Mouse (Mus musculus): ENCODE results near the gene Lrrc75b. TPM values are rescaled to one million over a fixed set of nuclear protein-coding genes. Genes with fewer than 3 reads are reported as not detected.

The Lrrc75b gene
- polyA plus RNA-seq, 1 experiment from 2014 or later, result 0.93 TPM

- no peak for DNase-seq (ENCODE audit: low spot score)
- Histone ChIP-seq H3K9ac (ENCODE audit: low read length) (no peak overlapping the region), H3K4me3 (ENCODE audit: low read depth, low read length) (no peak overlapping the region), H3K4me2 (replicated peaks; ENCODE audit: low read depth) (no peak overlapping the region), H3K4me1 (replicated peaks; ENCODE audit: control insufficient read depth, insufficient read depth) (no peaks in the 10 kb centered on the region), H3K9me3 (ENCODE audit: control insufficient read depth, low read length) (no peaks in the 10 kb centered on the region), H3K27ac (replicated peaks) (no peak overlapping the region), H3K27me3 (ENCODE audit: control insufficient read depth, insufficient read depth, low read length) (no peaks in the 10 kb centered on the region), H3K36me3 (ENCODE audit: control insufficient read depth, insufficient read depth, low read length) (no peaks in the 10 kb centered on the region)
- WGBS, result 81% methylated on average over 5 of the region's 5 CpGs
- TF ChIP-seq CTCF (IDR thresholded peaks at IDR 0.05; ENCODE audit: low read depth), result no peak
- TF ChIP-seq EP300 (optimal IDR thresholded peaks at IDR 0.05), result no peak
- ATAC-seq (ENCODE audit: low FRiP score, low TSS enrichment), result no peak
These were observed 6.2 kb upstream of the Lrrc75b start for GRCm38 (mm10) chr10:75566321-75566720.

DNA sequence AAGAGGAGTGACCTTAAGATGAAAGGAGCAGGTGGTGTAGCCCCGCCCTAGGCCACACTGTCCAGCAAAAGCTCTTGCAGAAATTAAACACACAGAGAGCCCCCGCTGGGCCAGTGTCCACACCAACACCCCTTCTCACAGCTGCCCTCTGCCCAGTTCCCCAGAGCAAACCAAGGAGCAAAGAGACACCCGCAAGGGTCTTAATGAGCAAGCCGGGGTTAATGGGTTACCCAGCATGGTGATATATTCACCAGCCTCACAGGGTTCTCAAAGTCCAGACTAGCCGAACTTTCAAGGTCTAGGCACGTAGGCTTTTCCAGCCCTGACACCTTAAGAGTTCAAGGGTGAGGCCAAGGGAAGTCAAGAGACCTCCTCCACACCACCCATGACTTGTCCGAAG, 5.8 kb upstream of the Lrrc75b start:
- ATAC-seq (ENCODE audit: low FRiP score, low TSS enrichment) (no peak), DNase-seq (ENCODE audit: low spot score) (no peak)
- 0 out of 2 replicates have a peak, but pooled peaks cover 2% of the 10 kb centered on the region for H3K27me3 ChIP-seq (ENCODE audit: control insufficient read depth, insufficient read depth, low read length)
- TF ChIP-seq CTCF (IDR thresholded peaks at IDR 0.05; ENCODE audit: low read depth) (no peak), EP300 (optimal IDR thresholded peaks at IDR 0.05) (no peak)
- H3K4me2 ChIP-seq (replicated peaks; ENCODE audit: low read depth), result no peak overlapping the region
- H3K9ac ChIP-seq (ENCODE audit: low read length), result no peak overlapping the region
- no peaks in the 10 kb centered on the region for H3K36me3 ChIP-seq (ENCODE audit: control insufficient read depth, insufficient read depth, low read length)
- no peak overlapping the region for H3K4me3 ChIP-seq (ENCODE audit: low read depth, low read length)
- WGBS, result 72% methylated on average over 7 of the region's 7 CpGs
- H3K27ac ChIP-seq (replicated peaks), result no peak overlapping the region
- no peaks in the 10 kb centered on the region for H3K9me3 ChIP-seq (ENCODE audit: control insufficient read depth, low read length)
- H3K4me1 ChIP-seq (replicated peaks; ENCODE audit: control insufficient read depth, insufficient read depth), result no peaks in the 10 kb centered on the region

GRCm38 (mm10) chr10:75565436-75565835, 5.3 kb upstream of the Lrrc75b start:
- no peak for DNase-seq (ENCODE audit: low spot score)
- ATAC-seq (ENCODE audit: low FRiP score, low TSS enrichment), result no peak
- WGBS, result 53% methylated on average over 6 of the region's 6 CpGs
- Histone ChIP-seq H3K9me3 (ENCODE audit: control insufficient read depth, low read length) (no peaks in the 10 kb centered on the region), H3K27me3 (ENCODE audit: control insufficient read depth, insufficient read depth, low read length) (0 out of 2 replicates have a peak, but pooled peaks cover 2% of the 10 kb centered on the region), H3K9ac (ENCODE audit: low read length) (no peak overlapping the region), H3K36me3 (ENCODE audit: control insufficient read depth, insufficient read depth, low read length) (no peaks in the 10 kb centered on the region), H3K27ac (replicated peaks) (no peak overlapping the region), H3K4me3 (ENCODE audit: low read depth, low read length) (no peak overlapping the region), H3K4me2 (replicated peaks; ENCODE audit: low read depth) (no peak overlapping the region), H3K4me1 (replicated peaks; ENCODE audit: control insufficient read depth, insufficient read depth) (no peaks in the 10 kb centered on the region)
- TF ChIP-seq CTCF (IDR thresholded peaks at IDR 0.05; ENCODE audit: low read depth) (no peak), EP300 (optimal IDR thresholded peaks at IDR 0.05) (no peak)

DNA sequence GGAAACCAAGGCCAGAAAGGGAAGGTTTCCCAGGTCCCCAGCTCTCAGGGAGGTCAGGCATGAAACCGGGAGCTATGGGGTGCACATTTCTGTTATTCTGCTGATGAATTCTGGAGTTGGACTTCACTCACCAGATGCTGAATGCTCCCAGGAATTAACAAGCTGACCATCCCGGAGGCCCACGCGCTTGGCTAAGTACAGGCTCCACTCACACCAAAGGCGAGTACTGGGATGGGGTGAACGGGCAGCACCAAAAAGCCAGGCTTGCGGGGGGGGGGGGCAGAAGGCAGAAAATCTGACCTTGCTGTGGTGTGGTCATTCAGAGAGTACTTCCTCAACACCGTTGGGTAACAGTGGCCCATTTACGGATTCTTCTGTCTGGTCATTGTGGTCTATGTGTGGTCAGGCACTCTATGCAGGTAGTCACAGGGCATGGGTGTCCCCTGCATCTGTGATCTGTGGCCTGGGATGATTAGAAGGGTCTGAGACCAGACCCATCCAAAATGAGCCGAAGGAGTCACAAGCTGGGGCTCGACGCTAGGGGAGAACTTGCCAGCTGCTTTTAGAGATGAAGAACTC, 4.6 kb upstream of the Lrrc75b start:
- no peak for DNase-seq (ENCODE audit: low spot score)
- no peak overlapping the region for H3K4me3 ChIP-seq (ENCODE audit: low read depth, low read length)
- ATAC-seq (ENCODE audit: low FRiP score, low TSS enrichment), result no peak
- H3K27me3 ChIP-seq (ENCODE audit: control insufficient read depth, insufficient read depth, low read length), result 0 out of 2 replicates have a peak, but pooled peaks cover 2% of the 10 kb centered on the region
- no peaks in the 10 kb centered on the region for H3K36me3 ChIP-seq (ENCODE audit: control insufficient read depth, insufficient read depth, low read length)
- H3K27ac ChIP-seq (replicated peaks), result no peak overlapping the region
- H3K9ac ChIP-seq (ENCODE audit: low read length), result no peak overlapping the region
- H3K4me2 ChIP-seq (replicated peaks; ENCODE audit: low read depth), result no peak overlapping the region
- no peaks in the 10 kb centered on the region for H3K4me1 ChIP-seq (replicated peaks; ENCODE audit: control insufficient read depth, insufficient read depth)
- 85% methylated on average over 12 of the region's 12 CpGs for WGBS
- TF ChIP-seq CTCF (IDR thresholded peaks at IDR 0.05; ENCODE audit: low read depth) (no peak), EP300 (optimal IDR thresholded peaks at IDR 0.05) (no peak)
- no peaks in the 10 kb centered on the region for H3K9me3 ChIP-seq (ENCODE audit: control insufficient read depth, low read length)

GRCm38 (mm10) chr10:75562596-75562995, 2.5 kb upstream of the Lrrc75b start:
- no peak overlapping the region for H3K4me3 ChIP-seq (ENCODE audit: low read depth, low read length)
- no peaks in the 10 kb centered on the region for H3K36me3 ChIP-seq (ENCODE audit: control insufficient read depth, insufficient read depth, low read length)
- no peaks in the 10 kb centered on the region for H3K4me1 ChIP-seq (replicated peaks; ENCODE audit: control insufficient read depth, insufficient read depth)
- H3K4me2 ChIP-seq (replicated peaks; ENCODE audit: low read depth), result no peak overlapping the region
- H3K9me3 ChIP-seq (ENCODE audit: control insufficient read depth, low read length), result no peaks in the 10 kb centered on the region
- 80% methylated on average over 8 of the region's 8 CpGs for WGBS
- no peak for TF ChIP-seq EP300 (optimal IDR thresholded peaks at IDR 0.05)
- TF ChIP-seq CTCF (IDR thresholded peaks at IDR 0.05; ENCODE audit: low read depth), result no peak
- 0 out of 2 replicates have a peak, but pooled peaks cover 2% of the 10 kb centered on the region for H3K27me3 ChIP-seq (ENCODE audit: control insufficient read depth, insufficient read depth, low read length)
- ATAC-seq (ENCODE audit: low FRiP score, low TSS enrichment), result no peak
- no peak overlapping the region for H3K27ac ChIP-seq (replicated peaks)
- DNase-seq (ENCODE audit: low spot score), result no peak
- no peak overlapping the region for H3K9ac ChIP-seq (ENCODE audit: low read length)

DNA sequence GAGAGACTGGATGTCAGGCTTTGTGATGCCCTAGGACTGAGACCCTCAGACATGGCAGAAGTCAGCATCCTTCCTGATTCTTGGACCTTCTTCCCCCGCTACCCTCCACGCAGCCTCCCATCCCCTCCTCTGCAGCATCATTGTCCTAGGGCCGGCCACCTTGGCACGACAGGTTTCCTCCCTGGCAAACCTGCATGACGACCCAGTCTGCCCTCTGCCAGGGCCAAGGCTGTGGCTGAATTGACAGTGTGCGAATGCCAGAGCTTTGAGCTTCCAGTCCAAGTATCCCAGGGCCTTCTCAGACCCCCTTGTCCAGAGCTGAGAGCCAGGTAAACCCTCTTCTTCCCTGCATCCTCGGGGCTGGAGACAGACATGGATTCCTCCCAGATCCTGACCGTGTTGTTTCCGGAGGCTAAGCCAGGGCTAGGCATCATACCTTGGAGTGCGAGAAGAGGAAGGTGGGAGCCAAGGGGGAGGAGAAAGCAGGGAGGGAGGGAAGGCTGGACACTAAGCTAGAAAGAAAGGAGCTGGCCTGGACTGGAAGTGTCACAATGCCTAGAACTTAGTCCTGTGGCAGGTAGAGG, 1.0 kb upstream of the Lrrc75b start, which contains the start of gene Ggt1:
Gene Ggt1 (plus strand): TSS at position 534 of the 584 bp plus-strand sequence.
- 0 out of 2 replicates have a peak, but pooled peaks cover 2% of the 10 kb centered on the region for H3K27me3 ChIP-seq (ENCODE audit: control insufficient read depth, insufficient read depth, low read length)
- DNase-seq (ENCODE audit: low spot score), result no peak
- ATAC-seq (ENCODE audit: low FRiP score, low TSS enrichment), result no peak
- H3K9ac ChIP-seq (ENCODE audit: low read length), result no peak within 1 kb of the TSS
- no peaks in the 10 kb centered on the region for H3K36me3 ChIP-seq (ENCODE audit: control insufficient read depth, insufficient read depth, low read length)
- H3K4me2 ChIP-seq (replicated peaks; ENCODE audit: low read depth), result peak within 1 kb of the TSS; percentile 97; the same call in 1 of the 2 replicates
- no peaks in the 10 kb centered on the region for H3K4me1 ChIP-seq (replicated peaks; ENCODE audit: control insufficient read depth, insufficient read depth)
- H3K27ac ChIP-seq (replicated peaks), result no peak within 1 kb of the TSS
- H3K9me3 ChIP-seq (ENCODE audit: control insufficient read depth, low read length), result no peaks in the 10 kb centered on the region
- TF ChIP-seq EP300 (optimal IDR thresholded peaks at IDR 0.05) (no peak), CTCF (IDR thresholded peaks at IDR 0.05; ENCODE audit: low read depth) (no peak)
- 51% methylated on average over 10 of the region's 10 CpGs for WGBS
- H3K4me3 ChIP-seq (ENCODE audit: low read depth, low read length), result no peak within 1 kb of the TSS
